Mouse (Mus musculus): ENCODE data around the gene Maml2.

DNA sequence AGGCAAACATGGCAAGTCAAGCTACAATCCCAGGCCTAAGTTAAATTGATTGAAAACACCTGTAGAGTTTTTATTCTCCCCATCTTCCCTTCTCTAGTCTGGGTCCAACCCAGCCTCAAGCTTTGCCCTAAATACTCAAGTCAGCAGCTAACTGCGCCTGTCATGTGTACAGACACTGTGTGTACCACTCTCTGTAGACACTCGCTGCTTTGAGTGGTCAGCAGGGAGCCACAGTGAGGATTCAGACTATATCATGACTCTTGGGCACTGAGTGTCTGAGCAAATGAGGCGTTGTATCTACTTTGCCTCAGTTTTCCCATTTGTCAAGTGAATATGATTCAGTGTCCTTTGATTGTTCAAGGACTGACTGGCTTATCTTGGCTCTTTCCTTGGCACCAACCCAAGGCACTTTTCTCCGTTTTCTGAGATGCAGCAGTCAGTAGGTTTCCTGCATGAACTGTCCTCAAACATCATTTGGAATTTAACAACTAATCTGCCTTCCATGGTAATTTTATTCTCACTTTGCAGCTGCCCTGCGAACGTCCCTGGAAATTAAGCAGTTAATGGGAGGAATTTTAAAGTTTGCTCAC, 135.8 kb downstream of the Maml2 start:
- TF ChIP-seq POLR2A (IDR thresholded peaks at IDR 0.05; ENCODE audit: insufficient read length, low read depth) (no peak), MYOG (IDR thresholded peaks at IDR 0.05; ENCODE audit: control insufficient read depth in 1 of 3, insufficient read depth in 1 of 3, insufficient read length in 2 of 3, low read depth in 2 of 3) (no peak), REST (IDR thresholded peaks at IDR 0.05; ENCODE audit: insufficient read depth, insufficient read length) (no peak), TCF3 (IDR thresholded peaks at IDR 0.05; ENCODE audit: insufficient read length, low read depth) (no peak), MAX (IDR thresholded peaks at IDR 0.05; ENCODE audit: low read depth) (no peak), TCF12 (IDR thresholded peaks at IDR 0.05; ENCODE audit: insufficient read depth, poor library complexity, severe bottlenecking) (no peak), USF1 (IDR thresholded peaks at IDR 0.05; ENCODE audit: low read depth) (no peak)
